ENCODE assay signal across 8 mouse cellular contexts in the genomic region with DNA sequence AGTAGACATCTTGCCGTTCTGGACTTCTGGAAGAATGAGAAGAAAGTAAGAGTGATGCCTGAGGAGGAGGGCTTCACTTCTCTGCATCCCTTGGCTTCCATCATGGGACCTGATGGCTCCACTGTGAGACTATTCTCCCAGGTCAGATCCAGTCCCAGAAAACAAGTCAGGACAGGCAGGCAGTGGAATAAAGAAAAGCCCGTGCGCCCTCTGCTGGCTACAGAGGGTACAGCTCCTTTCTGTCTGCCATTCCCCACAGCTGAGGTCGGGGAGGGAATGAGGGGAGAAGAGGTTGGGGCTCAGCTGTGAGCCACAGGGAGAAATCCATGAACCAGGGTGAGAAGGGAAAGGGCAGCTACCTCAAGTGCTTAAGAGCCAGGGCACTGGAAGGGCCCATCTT. TPM values are rescaled to one million over a fixed set of nuclear protein-coding genes. Genes with fewer than 3 reads are reported as not detected.
DNase-seq lines count a peak whose midpoint lies in the region; ATAC-seq lines count a peak whose summit lies in the region.

No protein-coding gene starts in this region.

- DNase-seq in frontal cortex, postnatal 25 days (ENCODE audit: low spot score in 2 of 2): peak; percentile 71 to 78
- DNase-seq in MEL-GATA-1-ER (ENCODE audit: extremely low read depth, low read depth): peak; percentile 16
- DNase-seq in cerebellum, adult 9-11 months: peak; percentile 80
- peak; percentile 43 to 47 for DNase-seq in gastrocnemius, adult 8-10 months (ENCODE audit: low spot score in 2 of 2)
- DNase-seq in kidney, postnatal 4 days: peak; percentile 86 to 87
- DNase-seq in lung, postnatal 14 days: peak; percentile 79
- DNase-seq in right cerebral cortex, postnatal 4 days: peak; percentile 88

- no peak for ATAC-seq in frontal cortex, adult (ENCODE audit: low TSS enrichment)

RNA-seq across cellular contexts. Expression of a gene that starts 24.2 kb away (rescaled TPM):
- total RNA-seq in gastrocnemius, adult 8-10 months (2022): 10 to 100 TPM; 24.5 to 27.8 (median 26.2) TPM

RNA-seq across cellular contexts. Expression of a gene that starts 38.9 kb away (rescaled TPM):
- total RNA-seq in gastrocnemius, adult 8-10 months (2022): under 1 TPM in 1 of 4 experiments, not detected in 3; 0.12 TPM

RNA-seq across cellular contexts. Expression of a gene that starts 51.5 kb away (rescaled TPM):
- 100 to 1,000 TPM in 2 of 4 experiments, 10 to 100 TPM in 2; 85.4 to 104 (median 95.3) TPM for total RNA-seq in gastrocnemius, adult 8-10 months (2022)

Comparison
In these comparisons a context has a peak if more than half of its experiments do, and no peak if none do; other contexts are left out.
1. DNase-seq: peak in every context shown above with its lines; median percentile 88 in right cerebral cortex, postnatal 4 days; 86 in kidney, postnatal 4 days; 80 in cerebellum, adult 9-11 months; 79 in lung, postnatal 14 days; 74 in frontal cortex, postnatal 25 days; 45 in gastrocnemius, adult 8-10 months; 16 in MEL-GATA-1-ER.